Mouse (Mus musculus): Measurements from ENCODE around the gene Gm2696.

The Gm2696 gene

GRCm38 (mm10) chr10:77852559-77852958 is 38.1 kb downstream of the Gm2696 start, which contains the start of gene Gm10318:
Gene Gm10318 (plus strand): TSS chr10:77852859.
- DNase-seq: no peak

GRCm38 (mm10) chr10:77861675-77862074 is 47.2 kb downstream of the Gm2696 start, which contains the start of gene Gm3285:
Gene Gm3285 (plus strand): TSS chr10:77861975.
- no peak for DNase-seq

- DNase-seq: peak; percentile 64
These were observed 49.7 kb downstream of the Gm2696 start for GRCm38 (mm10) chr10:77864067-77864761.

GRCm38 (mm10) chr10:77864762-77865143 is 50.3 kb downstream of the Gm2696 start:
- no peak for DNase-seq

- DNase-seq: no peak
These were observed 53.1 kb downstream of the Gm2696 start for GRCm38 (mm10) chr10:77867546-77867945.

GRCm38 (mm10) chr10:77869651-77870050 is 55.2 kb downstream of the Gm2696 start:
- peak; percentile 23 for DNase-seq

- peak; percentile 49 for DNase-seq
These were observed 64.5 kb downstream of the Gm2696 start for GRCm38 (mm10) chr10:77878985-77879384.

GRCm38 (mm10) chr10:77880305-77880704 is 65.8 kb downstream of the Gm2696 start:
- DNase-seq: no peak

- no peak for DNase-seq
These were observed 68.1 kb downstream of the Gm2696 start for GRCm38 (mm10) chr10:77882553-77882952.
